Mouse (Mus musculus): Measurements from ENCODE around the gene Snrnp200. TPM values are rescaled to one million over a fixed set of nuclear protein-coding genes. Genes with fewer than 3 reads are reported as not detected.
A peak's percentile ranks its signal among the peaks of the same experiment; 100 is the strongest.

Snrnp200 gene
- total RNA-seq, 2 experiments from 2014 or later: 94.9 to 95.2 TPM

DNA sequence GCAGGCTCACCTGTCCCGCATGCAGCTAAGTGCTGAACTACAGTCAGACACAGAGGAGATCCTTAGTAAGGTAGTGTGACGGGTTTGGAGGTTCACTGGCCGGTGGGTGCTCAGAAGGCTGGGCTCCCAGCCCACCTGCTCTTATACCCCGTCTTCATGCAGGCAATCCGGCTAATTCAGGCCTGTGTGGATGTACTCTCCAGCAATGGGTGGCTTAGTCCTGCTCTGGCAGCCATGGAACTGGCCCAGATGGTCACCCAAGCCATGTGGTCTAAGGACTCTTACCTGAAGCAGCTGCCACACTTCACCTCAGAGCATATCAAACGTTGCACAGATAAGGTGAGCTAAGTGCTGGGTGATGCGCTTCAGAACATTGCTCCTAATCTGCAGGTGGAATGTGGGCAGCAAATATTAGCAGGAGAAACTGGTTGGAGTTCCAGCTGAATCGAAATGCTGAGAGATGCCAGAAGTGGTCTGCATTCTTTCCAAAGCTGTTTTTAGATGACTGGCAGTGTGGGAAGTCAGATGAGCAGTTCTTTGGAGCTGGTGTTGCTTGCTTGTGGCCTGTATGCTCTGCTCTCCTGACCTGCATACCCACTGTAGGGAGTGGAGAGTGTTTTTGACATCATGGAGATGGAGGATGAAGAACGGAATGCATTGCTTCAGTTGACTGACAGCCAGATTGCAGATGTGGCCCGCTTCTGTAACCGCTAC lies 29.9 kb downstream of the Snrnp200 start:
- no peak overlapping the region for H3K27ac ChIP-seq
- H3K4me3 ChIP-seq: no peak overlapping the region
- no peak for TF ChIP-seq CTCF (conservative IDR thresholded peaks at IDR 0.05)
- no peak for DNase-seq (ENCODE audit: low spot score in 2 of 2)

DNA sequence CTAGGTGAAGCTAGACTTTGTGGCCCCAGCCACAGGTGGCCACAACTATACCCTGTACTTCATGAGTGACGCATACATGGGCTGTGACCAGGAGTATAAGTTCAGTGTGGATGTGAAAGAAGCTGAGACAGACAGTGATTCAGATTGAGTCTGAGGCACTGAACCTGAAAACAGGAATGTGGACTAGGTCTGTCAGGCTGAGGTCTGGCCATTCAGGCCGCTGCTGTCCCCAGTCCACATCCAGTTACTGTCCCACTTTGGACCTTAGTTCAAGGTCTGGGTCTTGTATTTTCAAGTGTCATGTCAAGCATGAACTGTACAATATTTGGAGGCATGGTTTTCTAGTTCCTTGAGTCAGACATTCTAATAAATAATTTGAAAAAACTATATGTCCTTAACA lies 31.9 kb downstream of the Snrnp200 start:
- no peak for DNase-seq (ENCODE audit: low spot score in 2 of 2)
- no peak for TF ChIP-seq CTCF (conservative IDR thresholded peaks at IDR 0.05)
- no peak overlapping the region for H3K27ac ChIP-seq
- H3K4me3 ChIP-seq: no peak overlapping the region

DNA sequence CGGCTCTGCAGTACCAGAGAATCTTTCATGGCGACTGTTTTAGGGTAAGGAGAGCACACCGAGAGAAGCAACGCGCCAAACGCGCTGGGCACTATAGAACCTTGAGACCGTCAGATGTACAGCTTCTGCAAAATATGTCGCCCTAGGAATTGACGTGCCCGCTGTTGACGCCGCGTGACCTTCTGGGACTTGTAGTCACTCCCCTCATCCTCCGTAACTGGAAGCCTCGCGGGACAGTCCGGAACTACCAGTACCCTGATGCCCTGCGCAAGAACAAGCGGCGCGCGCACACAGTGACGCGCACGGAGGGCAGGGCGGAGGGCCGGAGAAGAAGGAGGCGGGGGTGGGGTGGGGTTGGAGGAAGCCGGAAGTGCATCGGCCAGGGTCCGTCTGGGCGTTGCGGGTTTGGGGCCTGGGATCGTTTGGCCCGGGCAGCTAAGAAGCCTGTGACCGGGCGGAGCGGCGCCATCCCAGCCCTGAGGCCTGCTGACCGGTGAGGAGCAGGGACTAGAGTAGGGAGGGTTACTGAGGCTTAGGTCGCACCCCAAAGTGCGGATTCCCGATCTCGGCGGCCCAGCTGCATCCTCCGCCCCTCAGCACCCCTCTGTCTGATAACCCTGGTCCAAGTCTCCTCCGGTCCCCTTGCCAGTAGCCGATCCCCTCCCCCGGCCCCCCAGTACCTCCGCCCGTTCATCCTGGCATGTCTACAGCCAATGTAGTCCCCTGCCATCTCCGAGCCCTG lies 39.6 kb downstream of the Snrnp200 start, which contains the start of the genes Ciao1 and Tmem127:
Ciao1 (minus strand) TSS at position 225 of the 742 bp plus-strand sequence.
Tmem127 (plus strand) TSS at position 317 of the 742 bp plus-strand sequence.
- H3K4me3 ChIP-seq: peak within 1 kb of the TSS; percentile 94
- peak; percentile 95 to 98 for DNase-seq (ENCODE audit: low spot score in 2 of 2)
- H3K27ac ChIP-seq: peak within 1 kb of the TSS; percentile 96
- peak; percentile 37 for TF ChIP-seq CTCF (conservative IDR thresholded peaks at IDR 0.05)

DNA sequence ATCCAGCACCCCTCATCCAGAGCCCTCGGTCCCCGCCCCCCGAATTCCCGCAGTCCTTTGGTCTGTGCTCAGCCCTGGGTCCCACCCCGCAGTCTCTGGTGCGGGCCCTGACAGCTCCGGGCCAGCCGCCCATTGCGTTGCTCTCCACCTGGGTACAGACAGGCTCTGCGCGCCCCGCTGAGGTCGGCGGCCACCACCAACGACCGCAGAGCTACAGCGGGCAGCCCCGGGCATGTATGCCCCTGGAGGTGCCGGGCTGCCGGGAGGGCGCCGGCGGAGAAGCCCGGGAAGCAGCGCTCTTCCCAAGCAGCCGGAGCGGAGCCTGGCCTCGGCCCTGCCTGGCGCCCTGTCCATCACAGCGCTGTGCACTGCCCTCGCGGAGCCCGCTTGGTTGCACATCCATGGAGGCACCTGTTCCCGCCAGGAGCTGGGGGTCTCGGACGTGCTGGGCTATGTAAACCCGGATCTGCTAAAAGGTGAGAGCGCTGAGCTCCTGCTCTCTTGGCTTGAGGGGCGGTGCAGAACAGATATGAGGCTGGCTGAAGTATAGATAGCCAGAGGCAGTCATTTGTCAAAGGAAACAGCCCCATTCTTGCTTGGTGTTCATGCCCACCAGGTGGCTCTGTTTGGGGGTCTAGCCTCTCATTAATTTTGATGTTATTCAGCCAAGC lies 40.3 kb downstream of the Snrnp200 start:
- Histone ChIP-seq H3K4me3 (peak overlapping the region; percentile 94), H3K27ac (peak overlapping the region; percentile 96)
- DNase-seq (ENCODE audit: low spot score in 2 of 2): no peak
- TF ChIP-seq CTCF (conservative IDR thresholded peaks at IDR 0.05): peak; percentile 62

GRCm38 (mm10) chr2:127250291-127251008 lies 42.3 kb downstream of the Snrnp200 start:
- no peak overlapping the region for H3K27ac ChIP-seq
- no peak for TF ChIP-seq CTCF (conservative IDR thresholded peaks at IDR 0.05)
- no peak for DNase-seq (ENCODE audit: low spot score in 2 of 2)
- H3K4me3 ChIP-seq: no peak overlapping the region; the same call in 1 of the 2 replicates

DNA sequence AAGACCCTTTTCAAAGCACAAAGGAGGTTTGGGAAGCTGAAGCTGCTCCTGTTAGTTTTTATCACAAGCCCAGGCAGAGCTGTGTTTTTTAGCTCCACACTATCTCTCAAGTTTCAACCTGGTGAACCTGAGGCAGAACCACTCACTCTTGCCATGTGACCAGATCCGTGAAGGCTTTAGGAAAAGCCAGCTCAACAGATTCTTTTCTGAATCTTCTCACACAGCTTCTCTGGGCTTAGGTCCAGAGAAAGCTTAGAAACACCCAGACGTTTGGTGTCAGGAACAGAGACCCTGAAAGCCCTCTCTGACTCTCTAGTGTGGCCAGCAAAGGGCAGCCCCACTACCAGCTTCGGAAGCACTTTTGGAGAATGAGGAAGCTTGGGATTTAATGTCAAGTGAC lies 43.3 kb downstream of the Snrnp200 start:
- Histone ChIP-seq H3K27ac (no peak overlapping the region), H3K4me3 (no peak overlapping the region)
- TF ChIP-seq CTCF (conservative IDR thresholded peaks at IDR 0.05): no peak
- DNase-seq (ENCODE audit: low spot score in 2 of 2): no peak

GRCm38 (mm10) chr2:127251880-127252527 lies 43.8 kb downstream of the Snrnp200 start:
- no peak for DNase-seq (ENCODE audit: low spot score in 2 of 2)
- Histone ChIP-seq H3K27ac (no peak overlapping the region), H3K4me3 (no peak overlapping the region)
- no peak for TF ChIP-seq CTCF (conservative IDR thresholded peaks at IDR 0.05)

GRCm38 (mm10) chr2:127252787-127253186 lies 44.6 kb downstream of the Snrnp200 start:
- H3K4me3 ChIP-seq: no peak overlapping the region
- H3K27ac ChIP-seq: no peak overlapping the region
- no peak for TF ChIP-seq CTCF (conservative IDR thresholded peaks at IDR 0.05)
- no peak for DNase-seq (ENCODE audit: low spot score in 2 of 2)

GRCm38 (mm10) chr2:127254604-127255134 lies 46.5 kb downstream of the Snrnp200 start:
- TF ChIP-seq CTCF (conservative IDR thresholded peaks at IDR 0.05): no peak
- DNase-seq (ENCODE audit: low spot score in 2 of 2): no peak
- H3K27ac ChIP-seq: peak overlapping the region; percentile 48; the same call in 1 of the 2 replicates
- no peak overlapping the region for H3K4me3 ChIP-seq

DNA sequence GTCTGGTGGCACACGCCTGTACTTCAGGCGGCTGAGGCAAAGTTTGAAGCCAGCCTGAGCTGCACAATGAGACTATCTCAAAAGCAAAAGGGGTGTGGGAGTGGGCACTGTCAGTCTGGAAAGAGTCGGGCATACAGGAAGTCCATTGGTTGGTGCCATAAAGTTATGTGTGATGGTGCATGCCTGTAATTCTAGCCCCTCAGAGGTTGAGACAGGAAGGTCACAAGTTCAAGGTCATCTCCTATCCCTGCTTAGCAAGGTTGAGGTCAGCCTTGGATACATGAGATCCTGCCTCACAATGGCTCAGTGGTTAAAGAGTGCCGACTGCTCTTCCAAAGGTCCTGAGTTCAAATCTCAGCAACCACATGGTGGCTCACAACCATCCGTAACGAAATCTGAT lies 47.1 kb downstream of the Snrnp200 start:
- no peak for TF ChIP-seq CTCF (conservative IDR thresholded peaks at IDR 0.05)
- Histone ChIP-seq H3K27ac (peak overlapping the region; percentile 39; the same call in 1 of the 2 replicates), H3K4me3 (no peak overlapping the region)
- no peak for DNase-seq (ENCODE audit: low spot score in 2 of 2)

DNA sequence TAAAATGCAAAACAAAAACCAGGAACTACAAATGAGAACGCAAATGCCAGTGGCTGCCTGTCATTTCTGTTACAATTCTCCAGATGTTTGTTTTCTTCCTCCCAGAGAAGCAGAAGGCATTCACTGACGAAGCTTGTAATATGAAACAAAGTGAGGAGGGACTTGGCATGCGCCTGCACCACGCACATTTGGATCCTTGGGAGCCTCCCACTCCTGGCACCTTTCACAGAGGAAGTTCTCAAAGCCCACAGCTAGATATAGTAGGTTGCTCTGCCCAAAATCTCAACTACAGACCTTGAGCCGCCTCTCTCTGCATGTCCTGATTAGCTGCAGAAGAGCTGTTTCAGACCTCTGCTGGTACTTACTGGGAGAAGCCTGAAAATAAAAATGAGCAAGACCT lies 51.2 kb downstream of the Snrnp200 start:
- peak in 1 of 2 experiments; percentile 55 for DNase-seq (ENCODE audit: low spot score in 2 of 2)
- Histone ChIP-seq H3K4me3 (no peak overlapping the region), H3K27ac (peak overlapping the region; percentile 33; the same call in 1 of the 2 replicates)
- no peak for TF ChIP-seq CTCF (conservative IDR thresholded peaks at IDR 0.05)

- Histone ChIP-seq H3K4me3 (no peak overlapping the region), H3K27ac (no peak overlapping the region)
- TF ChIP-seq CTCF (conservative IDR thresholded peaks at IDR 0.05): no peak
- no peak for DNase-seq (ENCODE audit: low spot score in 2 of 2)
Observed at GRCm38 (mm10) chr2:127262480-127262879, 54.3 kb downstream of the Snrnp200 start.

Measured in layer of hippocampus, adult 2 months (tissue).